Mouse (Mus musculus): Measurements from ENCODE around the gene Senp1.

The Senp1 gene

DNA sequence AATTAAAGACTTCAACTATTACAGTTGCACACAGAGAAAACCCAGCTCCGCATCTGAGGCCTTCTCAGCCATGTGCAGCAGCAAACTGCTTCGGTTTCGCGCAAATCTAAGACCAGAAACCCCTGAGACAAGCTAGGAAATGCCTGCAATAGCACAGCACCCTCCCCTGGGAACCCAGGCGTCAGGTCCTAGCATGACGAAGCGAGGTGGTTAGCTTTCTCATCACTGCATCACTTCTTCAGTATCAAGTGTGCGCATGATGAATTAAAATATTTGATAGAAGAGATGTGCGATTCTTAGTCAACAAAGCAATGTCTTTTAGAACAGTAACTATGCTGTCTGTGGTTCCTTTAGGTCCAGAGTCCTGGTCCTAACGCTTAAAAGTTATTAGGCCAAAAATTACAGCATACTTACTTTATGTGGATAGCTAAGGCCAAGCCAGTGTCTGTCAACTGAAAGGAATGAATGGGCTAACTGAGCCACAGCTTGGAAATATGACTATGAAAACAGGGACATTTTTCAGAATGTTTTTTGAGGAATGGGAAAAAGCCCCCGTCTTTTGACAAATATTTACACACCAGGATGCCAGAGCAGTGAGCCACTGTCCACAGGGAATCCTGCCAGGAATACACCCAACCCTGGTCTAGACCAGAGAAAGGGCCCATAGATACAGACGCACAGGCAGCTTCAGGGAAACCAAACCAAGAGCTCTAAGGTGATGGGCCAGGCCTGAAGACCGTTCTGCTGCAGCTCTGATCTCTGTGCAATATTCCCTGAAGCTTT, 44.4 kb downstream of the Senp1 start:
- DNase-seq (ENCODE audit: low spot score): no peak

DNA sequence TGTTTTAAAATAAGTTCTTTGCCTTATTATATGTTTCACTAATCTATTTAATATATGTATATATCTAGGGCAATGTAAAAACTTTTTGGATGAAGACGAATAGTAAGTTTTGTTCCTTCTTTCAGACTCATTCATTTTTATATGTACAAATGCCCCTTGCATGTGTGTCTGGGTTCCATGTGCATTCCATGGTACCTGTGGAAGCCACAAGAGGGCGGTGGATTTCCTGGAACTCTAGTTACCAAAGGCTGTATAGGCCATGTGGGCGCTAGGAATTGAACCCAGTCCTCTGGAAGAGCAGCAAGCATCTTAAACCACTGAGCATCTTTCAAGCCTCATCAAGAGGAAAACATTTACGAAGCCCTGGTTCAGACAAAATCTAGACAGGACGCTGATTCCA, 49.2 kb downstream of the Senp1 start:
- no peak for DNase-seq (ENCODE audit: low spot score)

DNA sequence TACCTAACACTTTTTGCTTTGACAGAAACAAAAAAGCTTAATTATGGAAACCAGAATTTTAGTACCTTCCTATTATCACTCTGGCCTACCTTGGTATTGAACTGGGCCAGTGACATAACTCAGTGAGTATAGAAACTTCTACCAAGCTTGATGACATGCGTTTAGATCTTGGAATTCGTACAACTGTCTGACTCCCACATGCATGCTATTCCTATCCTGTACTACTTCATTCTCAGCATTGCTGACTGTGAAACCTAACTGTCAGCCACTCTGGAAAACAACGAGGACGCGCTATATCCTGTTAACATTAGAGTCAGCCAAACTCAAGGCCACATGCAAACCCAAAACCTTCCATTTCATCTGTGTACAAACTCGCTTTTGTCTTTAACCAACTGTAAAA, 49.6 kb downstream of the Senp1 start:
- no peak for DNase-seq (ENCODE audit: low spot score)

DNA sequence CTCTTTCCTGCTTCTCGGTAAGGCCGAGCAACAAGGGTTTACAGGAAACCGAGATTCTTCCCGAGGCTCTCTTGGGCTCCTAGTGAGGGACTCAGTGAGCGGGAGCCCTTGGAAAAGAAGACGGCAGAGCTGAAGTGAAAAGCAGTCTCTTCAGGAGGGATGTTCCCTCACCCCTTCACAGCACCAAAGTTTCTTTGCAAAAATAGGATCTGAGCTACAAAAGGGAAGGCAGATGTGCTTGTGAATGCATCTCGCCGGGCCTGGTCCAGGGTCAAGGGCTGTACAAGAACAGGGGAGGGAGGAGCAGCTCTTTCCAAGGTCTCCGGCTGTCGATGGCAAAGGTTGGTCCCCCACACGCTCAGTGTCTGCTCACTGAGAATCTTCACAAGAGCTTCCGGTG, 51.0 kb downstream of the Senp1 start:
- DNase-seq (ENCODE audit: low spot score): no peak

DNA sequence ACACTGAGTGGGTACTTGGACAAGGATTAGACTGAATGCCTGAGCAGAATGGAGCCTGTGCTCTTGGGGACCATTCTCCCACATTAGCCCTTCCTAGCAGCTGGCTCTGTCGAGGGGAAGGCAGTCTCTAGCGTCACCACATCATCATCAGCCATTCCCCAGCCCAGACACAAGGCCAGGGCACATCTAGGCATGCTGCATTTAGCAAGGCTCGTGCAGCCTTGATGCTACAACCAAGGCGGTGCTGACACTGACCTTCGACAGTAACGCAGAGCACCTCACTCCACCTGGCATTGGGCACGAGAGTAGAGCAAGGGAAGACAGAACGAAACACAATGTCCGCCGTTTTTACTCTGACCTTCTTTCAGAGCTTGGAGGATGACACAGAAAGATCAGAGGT, 53.9 kb downstream of the Senp1 start:
- DNase-seq (ENCODE audit: low spot score): no peak

DNA sequence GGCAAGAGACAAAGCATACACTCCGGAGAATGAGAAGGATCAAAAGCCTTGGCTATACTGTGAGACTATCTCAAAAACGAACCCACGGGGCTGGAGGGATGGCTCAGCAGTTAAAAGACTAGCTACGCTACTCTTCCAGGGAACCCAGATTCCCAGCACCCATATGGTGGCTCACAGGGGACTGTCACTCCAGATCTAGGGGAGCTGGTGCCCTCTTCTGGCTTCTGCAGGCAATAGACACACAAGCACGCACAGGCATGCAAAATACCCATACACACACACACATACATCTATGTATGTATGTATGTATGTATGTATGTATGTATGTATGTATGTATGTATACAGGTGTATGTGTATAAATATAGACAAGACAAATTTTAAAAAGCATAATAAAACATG, 57.0 kb downstream of the Senp1 start:
- DNase-seq (ENCODE audit: low spot score): no peak

DNA sequence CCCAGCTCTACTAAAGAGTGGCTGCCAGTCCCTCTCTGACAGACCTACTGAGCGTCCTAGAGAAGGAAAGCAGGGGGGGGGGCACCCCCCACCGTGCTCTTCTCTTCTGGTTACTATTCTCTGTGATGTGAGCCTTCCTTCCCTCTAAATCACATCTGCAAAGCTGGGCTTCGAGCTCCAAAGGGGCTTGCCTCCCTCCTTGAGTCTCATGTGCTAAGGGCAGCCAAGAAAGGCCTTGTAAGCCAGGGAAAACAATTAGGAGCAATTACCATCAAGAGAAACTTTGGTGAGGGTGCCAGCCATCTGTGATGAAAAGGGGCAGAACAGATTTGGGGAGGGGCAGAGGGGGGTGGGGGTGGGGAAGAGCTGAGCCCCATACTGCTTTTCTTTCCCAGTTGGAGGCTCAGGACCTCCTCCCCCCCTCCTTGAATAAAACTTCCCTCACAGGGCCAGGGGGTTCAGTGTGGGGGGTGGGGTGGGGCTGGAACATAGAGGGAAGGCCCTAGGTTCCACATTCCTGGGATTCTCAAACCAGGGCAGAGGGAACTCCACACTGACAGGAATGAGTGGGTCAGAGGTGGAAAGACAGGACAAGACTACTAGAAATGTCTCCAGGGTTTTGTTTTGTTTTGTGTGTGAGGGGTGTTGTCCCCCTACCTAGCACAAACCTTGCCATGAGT, 58.3 kb downstream of the Senp1 start:
- DNase-seq (ENCODE audit: low spot score): no peak

DNA sequence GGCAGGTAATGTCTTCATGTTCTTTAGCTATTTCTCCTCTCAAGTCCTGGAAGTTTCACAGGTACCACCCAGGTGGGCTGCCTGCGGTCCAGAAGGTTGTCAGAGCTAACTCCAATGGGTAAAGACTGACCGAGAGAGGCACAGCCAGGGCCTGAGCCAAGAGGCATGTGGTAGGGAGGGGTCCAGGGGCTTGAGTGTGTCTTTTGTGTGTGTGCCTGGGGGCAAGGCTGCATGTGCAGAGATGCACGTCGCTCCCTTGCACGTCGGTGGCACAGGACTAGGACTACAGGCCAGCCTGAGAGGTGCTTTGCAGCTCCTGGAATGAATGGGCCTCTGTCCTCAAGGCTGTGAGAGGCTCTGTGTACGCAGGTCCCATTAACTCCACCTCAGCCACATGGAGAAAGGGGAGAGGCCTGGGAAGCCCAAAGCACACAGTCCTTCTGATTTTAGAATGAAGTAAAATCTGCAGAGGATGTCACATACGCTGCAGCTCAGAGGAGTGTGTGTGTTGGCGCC, 60.3 kb downstream of the Senp1 start:
- DNase-seq (ENCODE audit: low spot score): no peak

DNA sequence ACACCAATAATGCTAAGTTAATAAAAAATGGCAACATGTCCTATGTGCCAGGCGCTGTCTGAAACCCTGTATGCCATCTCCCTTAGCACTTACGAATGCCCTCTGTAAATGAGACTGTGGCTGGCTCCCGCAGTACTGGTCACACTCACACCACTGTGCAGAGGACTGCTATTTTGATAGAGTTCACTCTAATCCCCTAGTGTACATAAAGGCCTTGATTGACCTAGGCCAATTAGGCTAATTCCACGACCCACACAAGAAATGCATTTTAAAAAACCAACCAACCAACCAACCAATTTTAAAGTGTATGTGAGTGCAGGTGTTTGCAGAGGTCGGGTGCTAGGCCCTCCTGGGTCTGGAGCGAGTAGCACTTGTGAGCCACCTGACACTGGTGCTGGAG, 63.7 kb downstream of the Senp1 start:
- no peak for DNase-seq (ENCODE audit: low spot score)

DNA sequence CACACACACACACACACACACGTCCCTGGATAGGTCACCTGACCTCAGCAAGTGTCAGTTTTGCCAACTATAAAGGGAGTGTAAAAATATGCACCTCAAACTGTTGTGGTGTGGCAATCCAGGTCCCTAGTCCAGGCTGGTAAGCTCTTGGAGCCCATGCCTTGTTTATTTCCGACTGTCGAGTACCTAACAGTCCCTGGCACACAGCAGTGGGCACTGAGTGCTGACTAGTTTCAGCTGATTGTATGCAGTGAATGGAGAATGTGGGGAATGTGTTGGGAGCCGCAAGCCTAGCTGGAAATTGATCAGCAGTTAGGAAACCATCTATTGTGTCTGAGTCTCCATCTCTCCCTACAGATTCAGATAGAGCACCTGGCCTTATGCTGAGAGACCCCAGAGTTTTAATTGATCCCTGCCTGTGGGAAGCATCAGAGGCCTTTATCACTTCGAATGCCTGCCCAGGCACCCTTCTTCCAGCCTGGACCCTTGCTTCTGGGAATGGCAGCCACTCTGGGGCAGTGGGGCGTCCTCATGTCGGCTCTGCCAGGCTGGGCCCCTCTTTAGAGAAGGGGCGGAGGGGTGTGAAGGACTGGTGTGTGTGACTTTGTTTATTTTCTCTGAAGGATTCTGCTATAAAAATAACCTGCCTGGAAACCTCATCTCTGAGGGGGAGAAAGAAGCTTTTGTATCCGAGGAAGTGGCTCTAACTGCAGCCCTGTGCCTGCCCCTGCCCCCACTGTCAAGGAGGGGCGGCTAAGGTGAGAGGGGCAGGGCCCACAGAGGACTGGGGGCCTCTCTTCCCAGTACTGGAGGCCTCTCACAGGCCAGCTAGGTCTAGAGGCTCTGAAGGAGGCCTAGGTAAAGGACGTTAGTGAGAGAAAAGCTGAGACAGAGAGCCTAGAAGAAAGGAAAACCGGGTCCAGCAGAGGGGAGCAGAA, 66.3 kb downstream of the Senp1 start:
- no peak for DNase-seq (ENCODE audit: low spot score)

DNA sequence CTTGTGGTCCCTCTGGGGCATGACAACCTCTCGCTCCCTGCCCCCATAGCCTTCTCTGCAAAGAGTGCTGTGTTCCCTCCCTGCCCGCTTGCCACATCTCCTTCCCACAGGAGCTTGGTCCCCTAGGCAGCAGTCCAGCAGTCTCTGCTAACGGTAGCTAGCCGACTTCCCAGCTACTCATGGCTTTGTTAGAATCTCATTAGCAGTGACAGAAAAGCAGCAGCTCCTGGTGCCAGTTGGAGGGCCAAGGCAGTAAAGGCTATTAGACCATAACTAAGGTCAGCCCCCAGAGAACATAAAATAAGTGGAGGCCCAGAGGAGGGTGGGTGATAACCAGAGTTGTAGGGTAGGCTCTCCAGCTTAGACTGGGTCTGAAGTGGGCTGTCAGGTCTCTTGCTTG, 67.9 kb downstream of the Senp1 start:
- DNase-seq (ENCODE audit: low spot score): no peak

DNA sequence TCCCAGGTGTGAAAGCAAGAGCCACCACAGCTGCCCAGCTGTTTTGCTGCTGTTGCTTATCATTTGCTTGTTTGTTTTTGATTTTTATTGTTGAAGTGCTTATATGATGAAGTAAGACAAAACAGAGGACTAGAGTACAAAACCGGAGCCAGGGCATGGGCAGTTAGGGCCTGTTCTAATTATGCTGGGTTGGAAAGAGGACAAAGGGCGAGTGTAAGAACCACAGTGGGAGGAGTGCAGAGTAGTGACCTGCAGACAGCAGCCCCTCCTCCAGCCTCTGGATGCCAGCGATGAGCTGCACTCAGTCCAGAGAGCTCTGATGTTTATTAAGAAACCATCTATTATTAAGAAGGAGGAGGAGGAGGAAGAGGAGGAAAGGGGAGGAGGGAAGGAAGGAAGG, 70.4 kb downstream of the Senp1 start:
- no peak for DNase-seq (ENCODE audit: low spot score)

DNA sequence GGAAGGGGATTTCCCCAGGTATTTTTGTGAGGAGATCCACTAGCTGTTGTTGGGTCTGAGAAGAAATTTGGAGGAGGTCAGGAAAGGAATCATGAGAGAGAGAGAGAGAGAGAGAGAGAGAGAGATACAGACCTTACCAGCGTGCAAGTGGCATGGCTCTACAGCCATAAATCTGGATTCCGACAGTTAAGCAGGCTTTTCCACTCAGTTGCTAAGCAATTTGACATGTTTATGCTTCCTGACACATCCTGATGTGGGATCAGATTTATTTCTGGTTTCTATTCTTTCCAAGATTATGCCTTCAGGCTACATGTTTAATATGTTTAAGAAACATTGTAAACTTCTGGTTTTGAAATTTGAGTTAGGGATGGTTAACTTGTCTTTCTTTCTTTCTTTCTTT, 71.7 kb downstream of the Senp1 start:
- DNase-seq (ENCODE audit: low spot score): no peak

DNA sequence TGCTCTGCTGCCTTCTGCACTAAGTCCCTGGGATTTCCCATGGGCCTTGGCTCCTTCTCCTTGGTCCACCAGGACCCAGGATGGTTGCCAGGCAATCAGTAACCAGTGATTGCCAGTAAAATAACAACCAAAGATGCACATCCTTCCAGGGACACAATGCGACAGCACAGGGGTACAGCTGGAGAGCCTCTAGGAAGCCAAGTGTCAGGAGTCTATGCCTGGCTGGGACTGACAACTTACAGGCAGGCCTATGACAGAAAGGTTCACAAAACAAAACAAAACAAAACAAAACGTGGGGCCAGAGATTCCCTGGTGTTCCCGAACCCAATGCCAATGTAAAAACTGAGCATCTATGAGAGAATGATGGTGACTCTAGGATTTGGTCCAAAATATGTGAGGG, 74.5 kb downstream of the Senp1 start:
- no peak for DNase-seq (ENCODE audit: low spot score)

DNA sequence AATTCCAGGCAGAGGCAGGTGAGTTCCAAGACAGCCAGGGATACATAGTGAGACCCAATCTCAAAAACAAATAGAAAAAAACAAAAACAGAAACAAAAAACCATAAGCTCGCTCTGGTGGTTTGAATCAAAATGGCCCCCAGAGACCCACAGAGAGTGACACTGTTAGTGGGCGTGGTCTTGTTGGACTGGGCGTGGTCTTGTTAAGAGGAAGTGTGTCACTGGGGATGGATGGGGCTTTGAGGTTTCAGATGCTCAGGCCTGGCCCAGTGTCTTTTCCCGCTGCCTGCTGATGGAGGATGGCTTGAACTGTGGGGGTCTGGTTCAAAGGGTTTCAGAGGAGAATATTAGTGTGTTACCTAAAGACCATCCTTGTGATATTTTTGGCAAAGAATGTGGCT, 75.6 kb downstream of the Senp1 start:
- DNase-seq (ENCODE audit: low spot score): no peak

DNA sequence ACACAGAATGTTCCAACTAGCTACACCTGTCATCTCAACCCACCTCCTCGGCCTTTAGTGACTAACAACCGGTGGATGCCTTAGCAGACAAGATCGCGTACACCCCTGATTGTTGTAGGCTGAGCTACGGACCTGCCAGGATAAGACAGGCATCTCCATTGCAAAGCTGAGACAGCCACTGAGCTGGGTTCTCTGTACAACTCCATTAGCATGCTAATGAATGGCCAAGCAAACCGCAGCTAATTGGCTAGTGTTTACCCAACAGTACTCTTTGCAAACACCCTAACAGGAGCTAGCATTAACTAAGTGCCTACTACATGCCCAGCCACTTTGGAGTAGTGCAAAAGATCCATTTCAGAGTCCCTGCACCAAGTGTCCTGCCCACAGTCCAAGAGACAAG, 80.7 kb downstream of the Senp1 start:
- DNase-seq (ENCODE audit: low spot score): no peak

DNA sequence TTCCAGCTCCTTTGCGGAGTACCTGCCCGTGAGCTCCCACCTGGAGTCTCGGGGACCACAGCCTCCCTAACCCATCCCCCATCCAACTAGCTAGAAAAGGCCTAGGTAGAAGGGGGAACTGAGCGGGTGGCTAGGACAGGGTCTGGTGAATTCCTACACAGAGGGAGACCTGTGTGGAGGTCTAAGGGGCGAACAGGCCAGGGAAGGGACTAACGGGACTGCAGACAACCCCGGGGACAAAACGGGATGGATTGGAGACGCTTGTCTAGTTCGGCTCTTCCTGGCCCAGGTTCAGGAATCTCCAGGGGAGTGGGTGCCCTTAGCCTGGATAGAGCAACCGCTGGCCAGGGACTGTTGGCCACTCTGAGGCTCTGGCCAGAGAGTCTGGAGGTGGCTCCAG, 88.4 kb downstream of the Senp1 start:
- no peak for DNase-seq (ENCODE audit: low spot score)

DNA sequence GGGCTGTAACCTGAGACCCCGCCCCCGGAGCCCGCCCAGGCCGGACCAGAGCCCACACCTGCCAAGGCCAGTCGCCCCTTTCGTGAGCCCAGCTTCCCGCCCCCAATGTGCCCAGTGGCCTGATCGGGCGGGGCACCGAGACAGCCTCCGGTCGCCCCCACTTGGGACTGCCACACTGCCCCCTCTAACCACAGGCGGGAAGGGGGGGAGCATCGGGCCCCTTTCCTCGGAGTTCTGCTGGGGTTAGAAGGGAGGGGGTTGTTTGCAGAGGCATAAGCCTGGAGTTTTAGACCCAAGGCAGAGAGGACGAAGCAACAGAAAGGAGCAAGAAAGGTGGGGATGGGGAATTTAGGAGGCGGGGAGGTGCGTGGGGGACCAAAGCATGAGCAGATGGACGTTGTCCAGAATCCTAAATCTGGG, 88.8 kb downstream of the Senp1 start:
- no peak for DNase-seq (ENCODE audit: low spot score)

DNA sequence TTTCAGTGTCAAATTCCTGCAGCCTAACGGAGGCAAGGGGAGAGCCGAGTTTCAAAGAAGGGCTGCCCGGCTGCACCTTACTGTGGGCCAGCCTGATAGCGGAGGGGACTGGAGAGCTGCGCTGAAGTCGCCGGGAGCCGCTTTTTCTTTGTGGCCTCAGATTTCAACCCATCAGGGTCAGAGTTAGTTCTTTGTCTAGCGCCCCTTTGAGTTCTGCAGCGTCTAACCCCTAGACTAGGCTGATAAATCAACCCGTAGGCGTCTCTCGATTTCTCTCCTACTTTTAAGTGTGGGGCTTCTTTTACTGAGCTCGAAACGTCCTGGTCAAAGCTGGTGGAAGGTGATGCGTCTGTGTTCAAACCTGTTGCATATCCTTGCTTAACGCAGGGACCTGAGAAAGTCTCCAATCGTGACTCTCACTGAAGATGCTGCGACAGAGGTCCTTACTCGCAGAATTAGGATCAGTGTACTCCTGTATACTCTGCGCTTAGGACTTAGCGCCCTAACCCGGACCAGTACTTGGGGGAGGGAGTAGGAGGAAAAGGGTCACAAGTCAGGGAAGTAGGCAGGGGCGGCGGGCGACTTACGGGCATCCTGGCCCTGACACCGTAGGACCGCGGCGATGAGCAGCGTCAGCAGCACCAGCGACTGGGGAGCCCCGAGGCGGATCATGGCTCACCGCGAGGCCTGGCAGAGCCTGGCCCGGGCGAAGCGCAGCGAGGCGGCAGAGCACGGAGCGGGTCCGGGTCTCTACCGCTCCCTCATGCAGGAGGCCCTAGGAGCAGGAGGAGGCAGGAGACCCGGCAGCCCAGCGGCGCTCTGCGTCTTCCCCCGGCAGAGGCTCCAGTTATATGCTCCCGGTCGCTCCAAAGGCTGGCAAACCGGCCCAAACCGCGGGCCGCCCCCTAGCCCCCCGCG, 89.5 kb downstream of the Senp1 start, which contains the start of gene Col2a1:
TSS of gene Col2a1 (minus strand) at position 874 of the 918 bp plus-strand sequence.
- DNase-seq (ENCODE audit: low spot score): no peak

DNA sequence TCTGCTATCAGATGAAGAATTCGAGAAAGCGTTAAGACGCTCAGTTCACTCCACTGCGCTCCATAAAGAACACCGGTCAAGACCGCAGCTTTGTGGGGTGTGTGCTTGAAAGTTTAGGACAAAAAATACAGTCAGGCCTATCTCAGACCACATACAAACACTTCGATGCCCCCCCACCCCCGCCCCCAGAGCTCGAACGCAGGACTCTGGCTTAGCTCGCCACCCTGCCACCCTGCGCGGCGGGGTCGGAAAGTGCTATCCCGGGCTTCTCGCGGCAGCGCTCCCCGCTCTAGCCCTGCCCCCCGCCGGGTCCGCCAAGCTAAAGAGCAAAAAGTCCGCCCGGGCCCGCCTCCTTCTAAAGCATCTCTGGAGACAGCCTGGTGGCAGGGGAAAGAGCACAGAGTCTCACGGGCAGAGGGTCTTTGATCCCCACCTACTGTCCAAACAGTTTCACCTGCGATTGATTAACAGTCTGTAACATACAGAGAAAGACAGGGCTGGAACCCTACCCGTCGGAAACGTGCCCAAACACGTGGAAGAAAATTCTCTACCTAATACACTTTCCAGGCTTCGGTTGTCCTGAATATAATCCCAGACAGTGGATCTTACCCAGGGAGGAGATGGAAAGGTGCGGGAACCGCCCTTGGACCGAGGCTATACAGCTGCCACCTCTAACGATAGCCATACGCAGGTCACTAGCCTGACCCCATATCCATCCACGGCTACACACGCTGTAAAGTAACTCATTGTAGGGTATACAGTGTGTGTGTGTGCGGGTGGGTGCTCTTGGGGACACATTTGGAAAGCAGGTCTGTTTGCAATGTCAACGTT, 90.3 kb downstream of the Senp1 start:
- DNase-seq (ENCODE audit: low spot score): no peak

Data from layer of hippocampus, adult 11-12 months (tissue).